Mouse (Mus musculus): ENCODE results near the gene Wnk1. TPM values are rescaled to one million over a fixed set of nuclear protein-coding genes. Genes with fewer than 3 reads are reported as not detected.

Wnk1 gene
- total and polyA plus RNA-seq, 2 experiments: 31.7 to 62.0 TPM

GRCm38 (mm10) chr6:120001718-120002117, 36.8 kb downstream of the Wnk1 start:
- DNase-seq (ENCODE audit: extremely low read depth, low read depth, low spot score): peak; percentile 61
- peak; percentile 50 for TF ChIP-seq CTCF (IDR thresholded peaks at IDR 0.05; ENCODE audit: low read depth, low read length)
- TF ChIP-seq POLR2A (IDR thresholded peaks at IDR 0.05; ENCODE audit: extremely low read depth, insufficient read depth, low read length): no peak
- Histone ChIP-seq H3K4me3 (ENCODE audit: insufficient read depth, low read depth, low read length) (no peak overlapping the region), H3K27me3 (ENCODE audit: control insufficient read depth, insufficient read depth, low read length) (no peaks in the 10 kb centered on the region), H3K4me1 (ENCODE audit: control insufficient read depth, insufficient read depth, low read length) (no peaks in the 10 kb centered on the region), H3K79me2 (ENCODE audit: control insufficient read depth, insufficient read depth, low read length) (no peaks in the 10 kb centered on the region; the same call in 1 of the 2 replicates), H3K36me3 (ENCODE audit: control insufficient read depth, insufficient read depth, low read length) (peaks cover 16% of the 10 kb centered on the region), H3K9ac (ENCODE audit: low read depth, low read length) (no peak overlapping the region), H3K27ac (replicated peaks; ENCODE audit: insufficient read depth, low read depth, low read length) (no peak overlapping the region)

GRCm38 (mm10) chr6:119996480-119996879, 42.0 kb downstream of the Wnk1 start:
- H3K36me3 ChIP-seq (ENCODE audit: control insufficient read depth, insufficient read depth, low read length): peaks cover 19% of the 10 kb centered on the region
- H3K4me1 ChIP-seq (ENCODE audit: control insufficient read depth, insufficient read depth, low read length): no peaks in the 10 kb centered on the region
- no peak for TF ChIP-seq POLR2A (IDR thresholded peaks at IDR 0.05; ENCODE audit: extremely low read depth, insufficient read depth, low read length)
- no peak for TF ChIP-seq CTCF (IDR thresholded peaks at IDR 0.05; ENCODE audit: low read depth, low read length)
- H3K4me3 ChIP-seq (ENCODE audit: insufficient read depth, low read depth, low read length): no peak overlapping the region
- no peak for DNase-seq (ENCODE audit: extremely low read depth, low read depth, low spot score)
- H3K79me2 ChIP-seq (ENCODE audit: control insufficient read depth, insufficient read depth, low read length): peaks cover 3% of the 10 kb centered on the region; the same call in 1 of the 2 replicates
- no peaks in the 10 kb centered on the region for H3K27me3 ChIP-seq (ENCODE audit: control insufficient read depth, insufficient read depth, low read length)
- WGBS: 65% methylated on average over 1 of the region's 1 CpGs
- H3K27ac ChIP-seq (replicated peaks; ENCODE audit: insufficient read depth, low read depth, low read length): no peak overlapping the region
- H3K9ac ChIP-seq (ENCODE audit: low read depth, low read length): no peak overlapping the region

GRCm38 (mm10) chr6:119924235-119925005, 114.1 kb downstream of the Wnk1 start:
- H3K9ac ChIP-seq (ENCODE audit: low read depth, low read length): no peak overlapping the region
- no peaks in the 10 kb centered on the region for H3K4me1 ChIP-seq (ENCODE audit: control insufficient read depth, insufficient read depth, low read length)
- peaks cover 80% of the 10 kb centered on the region for H3K36me3 ChIP-seq (ENCODE audit: control insufficient read depth, insufficient read depth, low read length)
- H3K4me3 ChIP-seq (ENCODE audit: insufficient read depth, low read depth, low read length): no peak overlapping the region
- H3K27ac ChIP-seq (replicated peaks; ENCODE audit: insufficient read depth, low read depth, low read length): no peak overlapping the region
- TF ChIP-seq POLR2A (IDR thresholded peaks at IDR 0.05; ENCODE audit: extremely low read depth, insufficient read depth, low read length) (no peak), CTCF (IDR thresholded peaks at IDR 0.05; ENCODE audit: low read depth, low read length) (peak; percentile 24; the same call in 1 of the 2 replicates)
- 61% methylated on average over 4 of the region's 4 CpGs for WGBS
- DNase-seq (ENCODE audit: extremely low read depth, low read depth, low spot score): no peak
- H3K79me2 ChIP-seq (ENCODE audit: control insufficient read depth, insufficient read depth, low read length): no peaks in the 10 kb centered on the region
- H3K27me3 ChIP-seq (ENCODE audit: control insufficient read depth, insufficient read depth, low read length): no peaks in the 10 kb centered on the region

GRCm38 (mm10) chr6:119922544-119922943, 115.9 kb downstream of the Wnk1 start:
- H3K27ac ChIP-seq (replicated peaks; ENCODE audit: insufficient read depth, low read depth, low read length): no peak overlapping the region
- DNase-seq (ENCODE audit: extremely low read depth, low read depth, low spot score): no peak
- H3K36me3 ChIP-seq (ENCODE audit: control insufficient read depth, insufficient read depth, low read length): peaks cover 75% of the 10 kb centered on the region
- no peak overlapping the region for H3K4me3 ChIP-seq (ENCODE audit: insufficient read depth, low read depth, low read length)
- no peaks in the 10 kb centered on the region for H3K27me3 ChIP-seq (ENCODE audit: control insufficient read depth, insufficient read depth, low read length)
- no peaks in the 10 kb centered on the region for H3K4me1 ChIP-seq (ENCODE audit: control insufficient read depth, insufficient read depth, low read length)
- WGBS: 94% methylated on average over 4 of the region's 4 CpGs
- no peak overlapping the region for H3K9ac ChIP-seq (ENCODE audit: low read depth, low read length)
- no peak for TF ChIP-seq POLR2A (IDR thresholded peaks at IDR 0.05; ENCODE audit: extremely low read depth, insufficient read depth, low read length)
- TF ChIP-seq CTCF (IDR thresholded peaks at IDR 0.05; ENCODE audit: low read depth, low read length): no peak
- no peaks in the 10 kb centered on the region for H3K79me2 ChIP-seq (ENCODE audit: control insufficient read depth, insufficient read depth, low read length)

GRCm38 (mm10) chr6:119922136-119922535, 116.3 kb downstream of the Wnk1 start:
- H3K27ac ChIP-seq (replicated peaks; ENCODE audit: insufficient read depth, low read depth, low read length): no peak overlapping the region
- no peaks in the 10 kb centered on the region for H3K79me2 ChIP-seq (ENCODE audit: control insufficient read depth, insufficient read depth, low read length)
- no peak for DNase-seq (ENCODE audit: extremely low read depth, low read depth, low spot score)
- no peaks in the 10 kb centered on the region for H3K27me3 ChIP-seq (ENCODE audit: control insufficient read depth, insufficient read depth, low read length)
- peaks cover 74% of the 10 kb centered on the region for H3K36me3 ChIP-seq (ENCODE audit: control insufficient read depth, insufficient read depth, low read length)
- TF ChIP-seq POLR2A (IDR thresholded peaks at IDR 0.05; ENCODE audit: extremely low read depth, insufficient read depth, low read length) (no peak), CTCF (IDR thresholded peaks at IDR 0.05; ENCODE audit: low read depth, low read length) (no peak)
- WGBS: 91% methylated on average over 3 of the region's 3 CpGs
- H3K4me3 ChIP-seq (ENCODE audit: insufficient read depth, low read depth, low read length): no peak overlapping the region
- no peaks in the 10 kb centered on the region for H3K4me1 ChIP-seq (ENCODE audit: control insufficient read depth, insufficient read depth, low read length)
- no peak overlapping the region for H3K9ac ChIP-seq (ENCODE audit: low read depth, low read length)

GRCm38 (mm10) chr6:119918561-119919181, 119.8 kb downstream of the Wnk1 start:
- H3K9ac ChIP-seq (ENCODE audit: low read depth, low read length): no peak overlapping the region
- H3K27ac ChIP-seq (replicated peaks; ENCODE audit: insufficient read depth, low read depth, low read length): no peak overlapping the region
- H3K27me3 ChIP-seq (ENCODE audit: control insufficient read depth, insufficient read depth, low read length): no peaks in the 10 kb centered on the region
- TF ChIP-seq CTCF (IDR thresholded peaks at IDR 0.05; ENCODE audit: low read depth, low read length): no peak
- no peak for TF ChIP-seq POLR2A (IDR thresholded peaks at IDR 0.05; ENCODE audit: extremely low read depth, insufficient read depth, low read length)
- peaks cover 45% of the 10 kb centered on the region for H3K36me3 ChIP-seq (ENCODE audit: control insufficient read depth, insufficient read depth, low read length)
- no peak for DNase-seq (ENCODE audit: extremely low read depth, low read depth, low spot score)
- H3K79me2 ChIP-seq (ENCODE audit: control insufficient read depth, insufficient read depth, low read length): no peaks in the 10 kb centered on the region
- WGBS: 83% methylated on average over 16 of the region's 16 CpGs
- no peak overlapping the region for H3K4me3 ChIP-seq (ENCODE audit: insufficient read depth, low read depth, low read length)
- H3K4me1 ChIP-seq (ENCODE audit: control insufficient read depth, insufficient read depth, low read length): peaks cover 14% of the 10 kb centered on the region
